Mouse (Mus musculus): ENCODE results near the gene Gm525.
A peak's percentile ranks its signal among the peaks of the same experiment; 100 is the strongest.

The Gm525 gene

GRCm38 (mm10) chr11:89098083-89098835, 24.6 kb downstream of the Gm525 start:
- DNase-seq = no peak

GRCm38 (mm10) chr11:89098930-89099329, 25.3 kb downstream of the Gm525 start:
- no peak for DNase-seq

- DNase-seq = peak; percentile 85 to 92
These were observed 26.8 kb downstream of the Gm525 start for GRCm38 (mm10) chr11:89100403-89100802.

GRCm38 (mm10) chr11:89100826-89101321, 27.2 kb downstream of the Gm525 start:
- peak; percentile 72 to 76 for DNase-seq

- peak; percentile 41 to 55 for DNase-seq
These were observed 29.5 kb downstream of the Gm525 start for GRCm38 (mm10) chr11:89103166-89103565.

- DNase-seq = no peak
These were observed 31.6 kb downstream of the Gm525 start for GRCm38 (mm10) chr11:89105211-89105610.

- no peak for DNase-seq
These were observed 32.2 kb downstream of the Gm525 start for GRCm38 (mm10) chr11:89105823-89106222.

- DNase-seq = no peak
These were observed 33.7 kb downstream of the Gm525 start for GRCm38 (mm10) chr11:89107180-89107807.

GRCm38 (mm10) chr11:89124411-89124810, 50.8 kb downstream of the Gm525 start:
- DNase-seq = peak; percentile 29 to 61

- DNase-seq = no peak
These were observed 57.2 kb downstream of the Gm525 start for GRCm38 (mm10) chr11:89130856-89131255.

- DNase-seq = peak in 1 of 2 experiments; percentile 22
These were observed 58.8 kb downstream of the Gm525 start for GRCm38 (mm10) chr11:89132406-89132805.

GRCm38 (mm10) chr11:89134211-89134610, 60.6 kb downstream of the Gm525 start:
- no peak for DNase-seq

- DNase-seq = no peak
These were observed 64.3 kb downstream of the Gm525 start for GRCm38 (mm10) chr11:89137915-89138314.

Data from kidney, postnatal 36 days (tissue).